Mouse (Mus musculus) midbrain, embryonic 11.5 days (tissue): ENCODE measurements around the gene Higd1b. TPM values are rescaled to one million over a fixed set of nuclear protein-coding genes. Genes with fewer than 3 reads are reported as not detected.
A peak's percentile ranks its signal among the peaks of the same experiment; 100 is the strongest.

Experiments
- ATAC-seq: fragments of 200-750 bp; cut with Nextera tagmentation; 2 replicates; pipeline ENCODE4 v1.8.0; 2017; ENCODE audit warnings: moderate TSS enrichment, moderate library complexity; ENCODE audit not compliant: low FRiP score
- DNase-seq: peaks from one replicate; pipeline ENCODE4 v3.0.0; 2015; ENCODE audit warnings: low spot score; ENCODE audit errors: missing footprints
- H3K27ac ChIP-seq: fragments of 300-500 bp; sonication (generic); 2 replicates; pipeline ENCODE4 v1.5.1; 2014; ENCODE audit warnings: low read depth, low read length
- H3K27me3 ChIP-seq: fragments of 300-500 bp; sonication (generic); 2 replicates; pipeline ENCODE4 v1.6.1; 2014; ENCODE audit warnings: mild to moderate bottlenecking, low read length, moderate library complexity, mixed read lengths; ENCODE audit not compliant: control insufficient read depth, insufficient read depth
- H3K36me3 ChIP-seq: fragments of 300-500 bp; sonication (generic); 2 replicates; pipeline ENCODE4 v1.6.1; 2014; ENCODE audit warnings: mild to moderate bottlenecking, low read length, moderate library complexity, mixed read lengths; ENCODE audit not compliant: control insufficient read depth, insufficient read depth
- H3K4me1 ChIP-seq: fragments of 300-500 bp; sonication (generic); 2 replicates; pipeline ENCODE4 v1.6.1; 2014; ENCODE audit warnings: low read length; ENCODE audit not compliant: control insufficient read depth, insufficient read depth
- H3K4me2 ChIP-seq: fragments of 300-500 bp; sonication (generic); 2 replicates; pipeline ENCODE4 v1.6.1; 2014; ENCODE audit warnings: mild to moderate bottlenecking, moderate library complexity
- H3K4me3 ChIP-seq: fragments of 300-500 bp; sonication (generic); 2 replicates; pipeline ENCODE4 v1.5.1; 2014; ENCODE audit warnings: low read depth, low read length
- H3K9ac ChIP-seq: fragments of 300-500 bp; sonication (generic); 2 replicates; pipeline ENCODE4 v1.6.1; 2014; ENCODE audit warnings: low read length
- H3K9me3 ChIP-seq: fragments of 300-500 bp; sonication (generic); 2 replicates; pipeline ENCODE4 v1.6.1; 2016; ENCODE audit warnings: low read length; ENCODE audit not compliant: control insufficient read depth
- WGBS: fragments of 180-500 bp; shearing (Covaris S2); extraction: QIAGEN DNeasy Blood & Tissue Kit; methylation state at CpG from one replicate; pipeline ENCODE4 v1.1.7; 2014; 5-methylcytosine and 5-hydroxymethylcytosine counted together
- polyA plus RNA-seq: library from polyadenylated mRNA; unstranded; fragments of >200 nt; fragmentation: Nextera tagmentation; extraction: Ambion mirVana; gene quantifications from 2 replicates; pipeline ENCODE4 v1.2.1, GENCODE M21; 2014

Gene Higd1b
- polyA plus RNA-seq, 1 experiment from 2014 or later: not detected

- H3K4me1 ChIP-seq: no peaks in the 10 kb centered on the region
- H3K27me3 ChIP-seq: no peaks in the 10 kb centered on the region
- no peak overlapping the region for H3K9ac ChIP-seq
- no peak overlapping the region for H3K4me3 ChIP-seq
- H3K4me2 ChIP-seq: no peak overlapping the region
- no peak overlapping the region for H3K27ac ChIP-seq
- 82% methylated on average over 6 of the region's 6 CpGs for WGBS
- peaks cover 38% of the 10 kb centered on the region for H3K36me3 ChIP-seq
- DNase-seq: no peak
- no peaks in the 10 kb centered on the region for H3K9me3 ChIP-seq
- ATAC-seq: no peak
These were observed 20.3 kb downstream of the Higd1b start for GRCm38 (mm10) chr11:102855941-102856340.

GRCm38 (mm10) chr11:102858951-102859350, 23.3 kb downstream of the Higd1b start:
- ATAC-seq (no peak), DNase-seq (no peak)
- 88% methylated on average over 11 of the region's 11 CpGs for WGBS
- Histone ChIP-seq H3K9me3 (no peaks in the 10 kb centered on the region), H3K4me3 (no peak overlapping the region), H3K4me2 (no peak overlapping the region), H3K27ac (no peak overlapping the region), H3K27me3 (no peaks in the 10 kb centered on the region), H3K4me1 (no peaks in the 10 kb centered on the region), H3K9ac (no peak overlapping the region), H3K36me3 (peaks cover 28% of the 10 kb centered on the region)

- peaks cover 20% of the 10 kb centered on the region for H3K36me3 ChIP-seq
- H3K4me1 ChIP-seq: no peaks in the 10 kb centered on the region
- no peak for ATAC-seq
- no peak overlapping the region for H3K4me2 ChIP-seq
- DNase-seq: no peak
- no peaks in the 10 kb centered on the region for H3K9me3 ChIP-seq
- no peak overlapping the region for H3K27ac ChIP-seq
- no peak overlapping the region for H3K9ac ChIP-seq
- no peaks in the 10 kb centered on the region for H3K27me3 ChIP-seq
- WGBS: 91% methylated on average over 8 of the region's 8 CpGs
- H3K4me3 ChIP-seq: no peak overlapping the region
These were observed 24.3 kb downstream of the Higd1b start for GRCm38 (mm10) chr11:102859933-102860332.

GRCm38 (mm10) chr11:102864272-102864671, 28.6 kb downstream of the Higd1b start:
- DNase-seq (peak; percentile 95), ATAC-seq (no peak)
- Histone ChIP-seq H3K9me3 (no peaks in the 10 kb centered on the region), H3K27ac (no peak overlapping the region), H3K27me3 (no peaks in the 10 kb centered on the region), H3K4me2 (no peak overlapping the region), H3K9ac (no peak overlapping the region), H3K36me3 (peaks cover 25% of the 10 kb centered on the region), H3K4me1 (no peaks in the 10 kb centered on the region), H3K4me3 (no peak overlapping the region)
- 43% methylated on average over 4 of the region's 4 CpGs for WGBS

- H3K4me3 ChIP-seq: no peak overlapping the region
- no peaks in the 10 kb centered on the region for H3K27me3 ChIP-seq
- whole genome bisulfite sequencing: 93% methylated on average over 7 of the region's 7 CpGs
- H3K9ac ChIP-seq: no peak overlapping the region
- H3K9me3 ChIP-seq: no peaks in the 10 kb centered on the region
- H3K4me2 ChIP-seq: no peak overlapping the region
- ATAC-seq (no peak), DNase-seq (no peak)
- no peak overlapping the region for H3K27ac ChIP-seq
- H3K4me1 ChIP-seq: peaks cover 7% of the 10 kb centered on the region
- peaks cover 19% of the 10 kb centered on the region for H3K36me3 ChIP-seq
These were observed 39.2 kb downstream of the Higd1b start for GRCm38 (mm10) chr11:102874801-102875334.

- Histone ChIP-seq H3K4me1 (peaks cover 16% of the 10 kb centered on the region), H3K4me2 (peak overlapping the region; percentile 63), H3K4me3 (peak overlapping the region; percentile 75; the same call in 1 of the 2 replicates), H3K9ac (no peak overlapping the region), H3K9me3 (no peaks in the 10 kb centered on the region), H3K27me3 (no peaks in the 10 kb centered on the region), H3K27ac (no peak overlapping the region), H3K36me3 (peaks cover 9% of the 10 kb centered on the region)
- DNase-seq (peak; percentile 62), ATAC-seq (no peak)
- 64% methylated on average over 2 of the region's 2 CpGs for WGBS
These were observed 43.9 kb downstream of the Higd1b start for GRCm38 (mm10) chr11:102879558-102879957.

GRCm38 (mm10) chr11:102880585-102881313, 45.1 kb downstream of the Higd1b start, which contains the start of the genes Eftud2 and Ccdc103:
Gene Eftud2, minus strand, starts transcription at chr11:102880985.
Gene Ccdc103, plus strand, starts transcription at chr11:102881204.
- H3K4me3 ChIP-seq: peak within 1 kb of the TSS; percentile 75
- ATAC-seq (peak; percentile 93), DNase-seq (peak; percentile 100)
- peak within 1 kb of the TSS; percentile 63 for H3K4me2 ChIP-seq
- under 1% methylated on average over 62 of the region's 62 CpGs for WGBS
- H3K9me3 ChIP-seq: no peaks in the 10 kb centered on the region
- H3K9ac ChIP-seq: peak within 1 kb of the TSS; percentile 83
- H3K27me3 ChIP-seq: no peaks in the 10 kb centered on the region
- H3K27ac ChIP-seq: peak within 1 kb of the TSS; percentile 41
- H3K36me3 ChIP-seq: peaks cover 7% of the 10 kb centered on the region
- H3K4me1 ChIP-seq: peaks cover 16% of the 10 kb centered on the region

GRCm38 (mm10) chr11:102881314-102882198, 45.9 kb downstream of the Higd1b start:
- Histone ChIP-seq H3K4me2 (peak overlapping the region; percentile 63), H3K27ac (no peak overlapping the region), H3K36me3 (0 out of 2 replicates have a peak, but pooled peaks cover 5% of the 10 kb centered on the region), H3K27me3 (peaks cover 2% of the 10 kb centered on the region), H3K9me3 (no peaks in the 10 kb centered on the region), H3K4me3 (peak overlapping the region; percentile 75), H3K4me1 (peaks cover 16% of the 10 kb centered on the region), H3K9ac (peak overlapping the region; percentile 83)
- DNase-seq (no peak), ATAC-seq (peak; percentile 40)
- 20% methylated on average over 13 of the region's 13 CpGs for WGBS
